In genomic region chr1:36145050-36145449, GRCm38 (mm10) we compare ENCODE assay signal across 9 mouse cellular contexts.
DNase-seq lines count a peak whose midpoint lies in the region; ATAC-seq and TF ChIP-seq lines count a peak whose summit lies in the region.
"Had no signal": no experiment of that assay in that cellular context is flagged by ENCODE, and none has a peak within 500 bp of the region (broad histone marks: within the 10 kb centered on the region; RNA-seq: fewer than 3 reads in every experiment).

No protein-coding gene starts in this region.

- DNase-seq in intestine, embryonic 14.5 days (ENCODE audit: low spot score), result peak; percentile 66
- peak; percentile 41 to 54 for DNase-seq in B cell, adult 2 months
- peak; percentile 60 for DNase-seq in MN1 (ENCODE audit: low spot score)
- DNase-seq in kidney, postnatal 0 days (ENCODE audit: low spot score), result peak; percentile 71
- no peak for DNase-seq in gastrocnemius, adult 8-10 months (ENCODE audit: low spot score in 2 of 2)

- no peak overlapping the region for H3K9ac ChIP-seq in intestine, embryonic 14.5 days (ENCODE audit: low read length)
- H3K9ac ChIP-seq in intestine, embryonic 16.5 days (ENCODE audit: low read depth, low read length), result no peak overlapping the region
- H3K9ac ChIP-seq in kidney, postnatal 0 days (ENCODE audit: low read depth, low read length), result no peak overlapping the region
- H3K9ac ChIP-seq: neural tube, embryonic 12.5 days had no signal

- H3K27me3 ChIP-seq in intestine, embryonic 14.5 days (replicated peaks; ENCODE audit: control insufficient read depth, insufficient read depth, low read length), result no peaks in the 10 kb centered on the region
- H3K27me3 ChIP-seq in intestine, embryonic 16.5 days (replicated peaks; ENCODE audit: control insufficient read depth, insufficient read depth, low read length), result no peaks in the 10 kb centered on the region
- no peaks in the 10 kb centered on the region for H3K27me3 ChIP-seq in kidney, postnatal 0 days (ENCODE audit: insufficient read depth, low read length)
- H3K27me3 ChIP-seq: neural tube, embryonic 12.5 days had no signal

- peak; percentile 84 for TF ChIP-seq CTCF in kidney, postnatal 0 days (IDR thresholded peaks at IDR 0.05; ENCODE audit: low read depth)

- H3K4me1 ChIP-seq in intestine, embryonic 14.5 days (replicated peaks; ENCODE audit: control insufficient read depth, insufficient read depth, low read length), result no peaks in the 10 kb centered on the region
- H3K4me1 ChIP-seq in intestine, embryonic 16.5 days (ENCODE audit: control insufficient read depth, insufficient read depth, low read length), result no peaks in the 10 kb centered on the region
- H3K4me1 ChIP-seq in kidney, postnatal 0 days (replicated peaks; ENCODE audit: insufficient read depth, low read length), result no peaks in the 10 kb centered on the region
- H3K4me1 ChIP-seq: neural tube, embryonic 12.5 days had no signal

- WGBS in intestine, embryonic 14.5 days, result 27% methylated on average over 1 of the region's 1 CpGs
- WGBS in intestine, embryonic 16.5 days, result 27% methylated on average over 1 of the region's 1 CpGs
- 9% methylated on average over 1 of the region's 1 CpGs for WGBS in kidney, postnatal 0 days

- H3K4me3 ChIP-seq in intestine, embryonic 14.5 days (ENCODE audit: low read depth, low read length), result no peak overlapping the region
- H3K4me3 ChIP-seq in intestine, embryonic 16.5 days (ENCODE audit: low read length), result no peak overlapping the region
- H3K4me3 ChIP-seq in kidney, postnatal 0 days (replicated peaks; ENCODE audit: low read depth, low read length), result no peak overlapping the region
- H3K4me3 ChIP-seq: neural tube, embryonic 12.5 days had no signal

- H3K36me3 ChIP-seq in intestine, embryonic 14.5 days (ENCODE audit: control insufficient read depth, insufficient read depth, low read length), result peaks cover 64% of the 10 kb centered on the region
- H3K36me3 ChIP-seq in intestine, embryonic 16.5 days (ENCODE audit: control insufficient read depth, insufficient read depth, low read length), result peaks cover 8% of the 10 kb centered on the region; the same call in 1 of the 2 replicates
- H3K36me3 ChIP-seq in kidney, postnatal 0 days (ENCODE audit: insufficient read depth, low read length), result peaks cover 49% of the 10 kb centered on the region

- H3K27ac ChIP-seq in intestine, embryonic 14.5 days (ENCODE audit: low read depth), result no peak overlapping the region
- no peak overlapping the region for H3K27ac ChIP-seq in intestine, embryonic 16.5 days (ENCODE audit: low read length)
- no peak overlapping the region for H3K27ac ChIP-seq in kidney, postnatal 0 days
- H3K27ac ChIP-seq: neural tube, embryonic 12.5 days had no signal

- H3K9me3 ChIP-seq in intestine, embryonic 14.5 days (ENCODE audit: control insufficient read depth, low read length), result no peaks in the 10 kb centered on the region
- H3K9me3 ChIP-seq in intestine, embryonic 16.5 days (ENCODE audit: control insufficient read depth, low read length), result no peaks in the 10 kb centered on the region
- no peaks in the 10 kb centered on the region for H3K9me3 ChIP-seq in kidney, postnatal 0 days (replicated peaks; ENCODE audit: low read length)
- H3K9me3 ChIP-seq: neural tube, embryonic 12.5 days had no signal

- no peak for ATAC-seq in intestine, embryonic 14.5 days (replicated peaks; ENCODE audit: low FRiP score, low TSS enrichment, low read depth)
- ATAC-seq in intestine, embryonic 16.5 days, result no peak
- no peak for ATAC-seq in kidney, postnatal 0 days (replicated peaks; ENCODE audit: low FRiP score, low read depth)
- ATAC-seq in megakaryocyte-erythroid progenitor cell, adult 5-6 weeks (replicated peaks; ENCODE audit: low FRiP score, low TSS enrichment, poor library complexity, severe bottlenecking), result 0 out of 2 replicates have a peak, but pooled peaks have one; percentile 39
- no peak for ATAC-seq in erythroid progenitor cell, adult 5-6 weeks (replicated peaks; ENCODE audit: low FRiP score, poor library complexity, severe bottlenecking)

- H3K4me2 ChIP-seq in intestine, embryonic 14.5 days (ENCODE audit: low read length), result no peak overlapping the region
- H3K4me2 ChIP-seq in intestine, embryonic 16.5 days (ENCODE audit: low read depth, low read length), result no peak overlapping the region
- H3K4me2 ChIP-seq in kidney, postnatal 0 days (ENCODE audit: low read length), result no peak overlapping the region
- H3K4me2 ChIP-seq: neural tube, embryonic 12.5 days had no signal

Comparison
In these comparisons a context has a peak if more than half of its experiments do, and no peak if none do; other contexts are left out.
1. DNase-seq: peak in intestine, embryonic 14.5 days (single experiment), B cell, adult 2 months (2 of 2), MN1 (single experiment) and kidney, postnatal 0 days (single experiment); none in gastrocnemius, adult 8-10 months (0 of 2).